ENCODE assay signal across 7 mouse cellular contexts in genomic region chr8:69774503-69775148, GRCm38 (mm10). TPM values are rescaled to one million over a fixed set of nuclear protein-coding genes. Genes with fewer than 3 reads are reported as not detected.
DNase-seq lines count a peak whose midpoint lies in the region; ATAC-seq lines count a peak whose summit lies in the region.

Gene Gm20422 (minus strand): TSS chr8:69774886.

- under 1% methylated on average over 41 of the region's 41 CpGs for whole genome bisulfite sequencing in embryonic facial prominence, embryonic 11.5 days
- WGBS in limb, embryonic 10.5 days, result under 1% methylated on average over 41 of the region's 41 CpGs
- WGBS in midbrain, embryonic 13.5 days, result under 1% methylated on average over 40 of the region's 41 CpGs

- peak; percentile 92 for DNase-seq in adrenal gland, postnatal 14 days
- peak; percentile 99 for DNase-seq in embryonic facial prominence, embryonic 11.5 days (ENCODE audit: low spot score)
- peak; percentile 95 for DNase-seq in kidney, adult 11 months
- peak; percentile 89 for DNase-seq in limb, embryonic 10.5 days (ENCODE audit: low spot score)
- peak; percentile 88 for DNase-seq in spleen, adult 12 weeks (ENCODE audit: low spot score)

- no peaks in the 10 kb centered on the region for H3K36me3 ChIP-seq in embryonic facial prominence, embryonic 11.5 days (replicated peaks; ENCODE audit: control insufficient read depth, insufficient read depth, low read depth, low read length)
- H3K36me3 ChIP-seq in limb, embryonic 10.5 days, result peaks cover 30% of the 10 kb centered on the region
- peaks cover 2% of the 10 kb centered on the region for H3K36me3 ChIP-seq in midbrain, embryonic 13.5 days

- peak within 1 kb of the TSS; percentile 96 for H3K9ac ChIP-seq in embryonic facial prominence, embryonic 11.5 days (replicated peaks; ENCODE audit: low read length)
- peak within 1 kb of the TSS; percentile 91 for H3K9ac ChIP-seq in midbrain, embryonic 13.5 days (replicated peaks)

- peak within 1 kb of the TSS; percentile 50 for H3K4me2 ChIP-seq in embryonic facial prominence, embryonic 11.5 days (ENCODE audit: low read depth, low read length)
- H3K4me2 ChIP-seq in midbrain, embryonic 13.5 days (replicated peaks), result peak within 1 kb of the TSS; percentile 73

- H3K4me3 ChIP-seq in embryonic facial prominence, embryonic 11.5 days (ENCODE audit: low read depth, low read length), result peak within 1 kb of the TSS; percentile 81
- H3K4me3 ChIP-seq in limb, embryonic 10.5 days, result peak within 1 kb of the TSS; percentile 78
- peak within 1 kb of the TSS; percentile 75 for H3K4me3 ChIP-seq in midbrain, embryonic 13.5 days (replicated peaks)

- no peaks in the 10 kb centered on the region for H3K4me1 ChIP-seq in embryonic facial prominence, embryonic 11.5 days (ENCODE audit: control insufficient read depth, insufficient read depth, low read length)
- peaks cover 35% of the 10 kb centered on the region for H3K4me1 ChIP-seq in limb, embryonic 10.5 days
- H3K4me1 ChIP-seq in midbrain, embryonic 13.5 days (replicated peaks), result peaks cover 30% of the 10 kb centered on the region

- peak within 1 kb of the TSS; percentile 98 for H3K27ac ChIP-seq in embryonic facial prominence, embryonic 11.5 days (replicated peaks; ENCODE audit: low read depth, low read length)
- peak within 1 kb of the TSS; percentile 98 for H3K27ac ChIP-seq in limb, embryonic 10.5 days
- peak within 1 kb of the TSS; percentile 100 for H3K27ac ChIP-seq in midbrain, embryonic 13.5 days

- no peaks in the 10 kb centered on the region for H3K27me3 ChIP-seq in embryonic facial prominence, embryonic 11.5 days (ENCODE audit: control insufficient read depth, insufficient read depth, low read length)
- H3K27me3 ChIP-seq in limb, embryonic 10.5 days (ENCODE audit: low read depth, poor library complexity, severe bottlenecking), result no peaks in the 10 kb centered on the region
- H3K27me3 ChIP-seq in midbrain, embryonic 13.5 days, result no peaks in the 10 kb centered on the region

- H3K9me3 ChIP-seq in embryonic facial prominence, embryonic 11.5 days (replicated peaks; ENCODE audit: control insufficient read depth, low read length), result no peaks in the 10 kb centered on the region
- no peaks in the 10 kb centered on the region for H3K9me3 ChIP-seq in limb, embryonic 10.5 days (replicated peaks)
- no peaks in the 10 kb centered on the region for H3K9me3 ChIP-seq in midbrain, embryonic 13.5 days

- peak; percentile 99 for ATAC-seq in embryonic facial prominence, embryonic 11.5 days (replicated peaks; ENCODE audit: insufficient number of reproducible peaks, low FRiP score, low TSS enrichment, low read depth)
- ATAC-seq in granulocyte monocyte progenitor cell, adult 5-6 weeks (replicated peaks; ENCODE audit: poor library complexity, severe bottlenecking), result peak; percentile 98
- ATAC-seq in midbrain, embryonic 13.5 days, result peak; percentile 99

RNA-seq across cellular contexts. Expression of gene Gm20422, which starts in this region (rescaled TPM):
- total RNA-seq in adrenal gland, postnatal 14 days (2021), result 0.63 and 4.2 TPM in 2 replicates
- not detected in 2 replicates for polyA plus RNA-seq in embryonic facial prominence, embryonic 11.5 days (2014; fragmentation: Nextera tagmentation; extraction: Ambion mirVana)
- not detected in 2 replicates for total RNA-seq in granulocyte monocyte progenitor cell, adult 5-6 weeks (2014; fragmentation: Nextera tagmentation)
- 4.1 TPM in 1 of 2 replicates, not detected in the other for total RNA-seq in granulocyte monocyte progenitor cell, adult 5-6 weeks (2017)
- 0.19 TPM in 1 of 2 replicates, not detected in the other for polyA plus RNA-seq in limb, embryonic 10.5 days (2016; fragmentation: Nextera tagmentation; extraction: Ambion mirVana)
- 0.24 and 1.1 TPM in 2 replicates for polyA plus RNA-seq in midbrain, embryonic 13.5 days (2015; fragmentation: Nextera tagmentation; extraction: Ambion mirVana)

Comparison
In these comparisons a context has a peak if more than half of its experiments do, and no peak if none do; other contexts are left out.
1. Peak in every context shown above with its lines: DNase-seq, ATAC-seq, H3K4me3 ChIP-seq and H3K27ac ChIP-seq.
2. Peak in DNase-seq, ATAC-seq, H3K4me3 ChIP-seq, H3K27ac ChIP-seq, H3K9ac ChIP-seq and H3K4me2 ChIP-seq in embryonic facial prominence, embryonic 11.5 days; RNA of the gene not detected or under 1 TPM.
3. Peak in DNase-seq, H3K4me3 ChIP-seq and H3K27ac ChIP-seq in limb, embryonic 10.5 days; RNA of the gene not detected or under 1 TPM.